Mouse (Mus musculus): ENCODE measurements around the gene 4930402H24Rik. TPM values are rescaled to one million over a fixed set of nuclear protein-coding genes. Genes with fewer than 3 reads are reported as not detected.
A peak's percentile ranks its signal among the peaks of the same experiment; 100 is the strongest.

4930402H24Rik gene
- polyA plus RNA-seq, 1 experiment from 2014 or later: 13.3 TPM

DNA sequence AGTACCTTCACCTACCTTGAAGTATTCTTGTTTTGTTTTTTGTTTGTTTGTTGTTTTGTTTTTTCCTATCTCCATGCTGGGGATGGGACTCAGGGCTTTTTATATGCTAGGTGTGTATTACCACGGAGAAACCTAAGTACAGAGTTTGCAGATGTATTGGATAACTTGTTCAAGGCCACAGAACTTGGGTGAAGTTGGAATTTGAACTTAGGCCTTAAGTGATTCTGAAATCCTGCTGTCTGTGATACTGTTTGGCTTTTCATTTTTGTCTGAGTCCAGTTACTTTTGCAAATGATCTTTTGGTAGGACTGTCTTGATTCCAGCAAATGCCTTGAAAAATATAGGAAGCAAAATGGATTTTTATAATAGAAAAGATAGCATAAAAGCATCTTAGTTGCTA lies 5.5 kb upstream of the 4930402H24Rik start:
- Histone ChIP-seq H3K9ac (no peak overlapping the region), H3K4me2 (no peak overlapping the region), H3K9me3 (replicated peaks) (no peaks in the 10 kb centered on the region), H3K4me1 (peaks cover 38% of the 10 kb centered on the region), H3K36me3 (no peaks in the 10 kb centered on the region), H3K4me3 (no peak overlapping the region), H3K27ac (no peak overlapping the region), H3K27me3 (replicated peaks) (no peaks in the 10 kb centered on the region)
- ATAC-seq: no peak
- WGBS (ENCODE audit: insufficient replicate concordance): 53% methylated on average over 1 of the region's 1 CpGs

DNA sequence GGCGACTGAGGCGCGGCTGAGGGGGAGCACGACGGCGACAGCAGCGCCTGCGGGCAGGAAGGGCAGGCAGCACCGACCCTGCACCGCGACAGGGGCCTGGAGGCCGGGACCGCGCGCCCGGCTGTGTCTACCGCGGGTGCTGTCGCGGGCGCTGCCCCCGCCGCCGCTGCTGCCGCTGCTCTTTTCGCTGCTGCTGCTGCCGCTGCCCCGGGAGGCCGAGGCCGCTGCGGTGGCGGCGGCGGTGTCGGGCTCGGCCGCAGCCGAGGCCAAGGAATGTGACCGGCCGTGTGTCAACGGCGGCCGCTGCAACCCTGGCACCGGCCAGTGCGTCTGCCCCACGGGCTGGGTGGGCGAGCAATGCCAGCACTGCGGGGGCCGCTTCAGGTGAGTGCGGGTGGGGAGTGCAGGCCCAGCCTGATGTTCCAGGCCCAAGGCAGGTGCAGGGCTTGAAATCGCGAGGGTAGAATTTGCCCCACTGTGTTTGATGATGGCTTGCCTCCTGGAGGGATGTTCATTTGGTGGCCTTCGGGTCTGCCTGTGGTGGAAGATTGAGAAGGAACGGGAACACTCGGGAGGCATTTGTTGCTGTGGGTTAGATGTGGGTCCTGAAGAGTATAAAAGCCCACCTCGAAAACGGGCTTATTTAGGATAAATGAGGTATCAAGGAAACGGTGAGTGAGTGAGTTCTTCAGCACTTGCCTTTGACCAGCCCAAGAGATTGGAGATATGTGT lies 544 bp upstream of the 4930402H24Rik start:
- peak; percentile 60 for ATAC-seq
- Histone ChIP-seq H3K4me3 (peak overlapping the region; percentile 99), H3K9ac (peak overlapping the region; percentile 96), H3K4me2 (peak overlapping the region; percentile 98), H3K4me1 (peaks cover 42% of the 10 kb centered on the region), H3K27me3 (replicated peaks) (no peaks in the 10 kb centered on the region), H3K27ac (peak overlapping the region; percentile 85), H3K9me3 (replicated peaks) (no peaks in the 10 kb centered on the region), H3K36me3 (0 out of 2 replicates have a peak, but pooled peaks cover 3% of the 10 kb centered on the region)
- WGBS (ENCODE audit: insufficient replicate concordance): under 1% methylated on average over 57 of the region's 58 CpGs

DNA sequence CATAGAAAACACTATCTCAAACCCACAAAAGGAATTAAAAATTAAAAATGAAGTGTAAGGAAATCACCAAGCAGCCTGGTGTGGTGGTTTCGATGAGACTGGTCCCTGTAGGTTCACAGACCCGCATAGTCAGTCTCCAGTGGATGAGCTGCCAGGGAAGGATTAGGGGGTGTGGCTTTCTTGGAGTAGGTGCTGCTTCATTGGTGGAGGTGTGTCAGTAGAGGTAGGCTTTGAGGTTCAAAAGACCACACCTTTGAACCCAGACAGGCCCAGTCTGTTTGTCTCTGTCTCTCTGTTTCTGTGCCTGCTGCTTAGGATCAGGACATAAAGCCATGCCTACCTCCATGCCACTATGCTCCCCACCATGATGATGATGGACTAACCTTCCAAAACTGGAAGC lies 7.4 kb downstream of the 4930402H24Rik start:
- peak; percentile 40; the same call in 1 of the 2 replicates for ATAC-seq
- Histone ChIP-seq H3K27me3 (replicated peaks) (no peaks in the 10 kb centered on the region), H3K9ac (no peak overlapping the region), H3K27ac (0 out of 2 replicates have a peak overlapping the region, but pooled peaks have one; percentile 50), H3K4me3 (no peak overlapping the region), H3K4me1 (no peaks in the 10 kb centered on the region), H3K36me3 (no peaks in the 10 kb centered on the region), H3K9me3 (replicated peaks) (no peaks in the 10 kb centered on the region), H3K4me2 (no peak overlapping the region)
- 80% methylated on average over 2 of the region's 2 CpGs for WGBS (ENCODE audit: insufficient replicate concordance)

DNA sequence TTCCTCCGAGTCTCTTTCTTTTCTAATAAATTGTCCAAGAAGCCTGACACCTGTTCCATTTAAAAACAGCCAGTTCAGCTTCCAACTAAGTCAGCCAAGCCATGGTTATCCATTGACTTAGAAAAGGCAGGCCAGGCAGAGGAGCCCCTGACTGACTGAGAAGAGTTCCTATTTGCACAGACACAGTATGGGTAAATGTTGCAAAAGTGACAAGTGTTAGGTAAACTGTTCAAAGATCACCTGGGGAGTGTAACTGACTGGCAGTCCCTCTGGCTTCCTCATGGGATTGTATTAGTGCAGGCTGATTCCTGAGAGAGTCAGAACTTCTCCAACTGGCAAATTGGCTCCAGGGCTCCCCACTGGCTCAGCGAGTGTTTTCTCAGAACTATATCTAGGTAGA lies 8.3 kb downstream of the 4930402H24Rik start:
- Histone ChIP-seq H3K27ac (peak overlapping the region; percentile 63; the same call in 1 of the 2 replicates), H3K4me1 (no peaks in the 10 kb centered on the region), H3K36me3 (no peaks in the 10 kb centered on the region), H3K4me3 (no peak overlapping the region), H3K4me2 (0 out of 2 replicates have a peak overlapping the region, but pooled peaks have one; percentile 13), H3K9me3 (replicated peaks) (no peaks in the 10 kb centered on the region), H3K27me3 (replicated peaks) (no peaks in the 10 kb centered on the region), H3K9ac (no peak overlapping the region)
- peak; percentile 77 for ATAC-seq
- 65% methylated on average over 2 of the region's 2 CpGs for WGBS (ENCODE audit: insufficient replicate concordance)

DNA sequence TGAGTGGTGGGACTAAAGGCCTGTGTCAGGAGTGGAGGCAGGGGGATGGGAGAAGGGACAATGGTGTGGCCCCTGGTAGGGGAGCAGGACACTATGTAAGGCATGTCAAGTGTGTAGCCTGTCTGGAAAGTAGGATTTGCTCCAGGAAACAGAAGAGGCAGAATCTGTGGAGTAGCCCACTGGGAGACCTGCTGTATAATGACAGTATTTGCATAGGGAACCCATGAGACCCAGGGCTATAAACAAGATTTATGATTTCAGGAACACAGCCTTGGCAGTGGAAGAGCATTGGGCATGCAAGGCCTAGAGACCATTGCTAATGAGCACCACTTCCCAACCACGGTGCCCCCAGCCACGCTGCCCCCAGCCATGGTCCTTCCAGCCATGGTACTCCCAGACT lies 9.3 kb downstream of the 4930402H24Rik start:
- Histone ChIP-seq H3K9ac (no peak overlapping the region), H3K4me2 (no peak overlapping the region), H3K4me3 (no peak overlapping the region), H3K4me1 (no peaks in the 10 kb centered on the region), H3K27me3 (replicated peaks) (no peaks in the 10 kb centered on the region), H3K27ac (peak overlapping the region; percentile 63; the same call in 1 of the 2 replicates), H3K9me3 (replicated peaks) (no peaks in the 10 kb centered on the region), H3K36me3 (no peaks in the 10 kb centered on the region)
- no peak for ATAC-seq
- WGBS (ENCODE audit: insufficient replicate concordance): 70% methylated on average over 2 of the region's 2 CpGs

DNA sequence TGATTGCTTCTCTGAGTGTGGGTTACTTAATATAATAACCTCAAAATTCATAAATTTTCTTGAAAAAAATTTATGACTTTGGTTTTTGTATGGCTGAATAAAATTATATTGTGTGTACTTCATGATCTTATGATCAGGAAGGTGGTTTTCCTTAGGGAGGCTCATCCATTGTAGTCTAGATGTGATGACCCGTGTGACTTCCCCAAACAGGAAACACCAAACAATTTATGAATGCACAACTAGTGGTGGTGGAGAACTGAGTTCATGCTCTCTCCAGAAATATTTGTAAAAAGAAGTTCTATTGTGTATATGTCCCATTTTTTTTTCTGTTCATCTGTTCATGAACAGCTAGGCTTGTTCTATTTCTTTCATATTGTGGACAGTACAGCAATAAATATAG lies 18.8 kb downstream of the 4930402H24Rik start:
- Histone ChIP-seq H3K9ac (no peak overlapping the region), H3K4me2 (no peak overlapping the region), H3K27me3 (replicated peaks) (no peaks in the 10 kb centered on the region), H3K4me3 (no peak overlapping the region), H3K27ac (no peak overlapping the region), H3K4me1 (no peaks in the 10 kb centered on the region), H3K36me3 (peaks cover 4% of the 10 kb centered on the region; the same call in 1 of the 2 replicates), H3K9me3 (replicated peaks) (no peaks in the 10 kb centered on the region)
- ATAC-seq: no peak
- 58% methylated on average over 1 of the region's 1 CpGs for WGBS (ENCODE audit: insufficient replicate concordance)

DNA sequence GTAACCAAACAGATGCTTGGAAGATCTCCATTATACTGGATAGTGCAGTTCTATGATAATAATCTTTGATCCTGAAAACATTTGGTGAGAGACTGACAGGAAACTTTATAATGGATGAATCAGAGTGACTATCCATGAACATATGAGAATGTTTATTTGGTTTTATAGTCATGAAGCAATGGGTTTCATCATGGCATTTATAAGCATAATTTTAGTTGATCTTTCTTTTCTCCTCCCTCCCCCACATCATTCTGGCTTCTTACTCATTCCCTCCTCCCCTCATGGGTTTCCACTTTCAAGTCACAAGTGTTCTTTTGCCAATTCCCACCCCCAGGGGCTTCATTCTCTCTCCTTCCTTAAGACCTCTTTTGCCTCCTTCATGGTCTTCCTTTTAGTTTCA lies 19.2 kb downstream of the 4930402H24Rik start:
- H3K27me3 ChIP-seq (replicated peaks): no peaks in the 10 kb centered on the region
- no peak overlapping the region for H3K27ac ChIP-seq
- no peak for ATAC-seq
- H3K4me2 ChIP-seq: no peak overlapping the region
- no peaks in the 10 kb centered on the region for H3K9me3 ChIP-seq (replicated peaks)
- H3K4me1 ChIP-seq: no peaks in the 10 kb centered on the region
- no peak overlapping the region for H3K4me3 ChIP-seq
- no peak overlapping the region for H3K9ac ChIP-seq
- peaks cover 4% of the 10 kb centered on the region; the same call in 1 of the 2 replicates for H3K36me3 ChIP-seq

DNA sequence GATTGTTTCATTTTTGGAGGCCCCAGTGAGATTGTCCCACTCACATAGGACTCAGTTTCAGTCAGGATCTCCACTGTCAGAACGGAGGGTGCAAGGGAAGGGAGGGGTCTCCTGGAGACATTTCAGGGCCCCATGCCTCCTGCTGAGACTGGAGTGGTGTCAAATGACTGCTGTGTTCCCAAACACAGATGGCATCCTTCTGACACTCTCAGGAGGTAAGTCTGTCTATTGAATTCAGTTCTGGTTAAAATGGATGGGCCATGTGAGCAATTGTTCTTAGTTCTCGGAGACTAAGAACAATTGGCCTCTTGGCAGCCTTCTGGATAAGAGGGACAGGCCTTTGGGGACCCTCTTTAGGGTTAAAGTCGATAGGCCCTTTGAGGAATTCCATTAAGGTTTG lies 28.8 kb downstream of the 4930402H24Rik start:
- WGBS (ENCODE audit: insufficient replicate concordance): 51% methylated on average over 3 of the region's 3 CpGs
- no peaks in the 10 kb centered on the region for H3K9me3 ChIP-seq (replicated peaks)
- no peaks in the 10 kb centered on the region for H3K4me1 ChIP-seq
- H3K4me2 ChIP-seq: no peak overlapping the region
- no peak overlapping the region for H3K27ac ChIP-seq
- H3K27me3 ChIP-seq (replicated peaks): no peaks in the 10 kb centered on the region
- H3K4me3 ChIP-seq: no peak overlapping the region
- no peak overlapping the region for H3K9ac ChIP-seq
- H3K36me3 ChIP-seq: no peaks in the 10 kb centered on the region
- ATAC-seq: no peak

DNA sequence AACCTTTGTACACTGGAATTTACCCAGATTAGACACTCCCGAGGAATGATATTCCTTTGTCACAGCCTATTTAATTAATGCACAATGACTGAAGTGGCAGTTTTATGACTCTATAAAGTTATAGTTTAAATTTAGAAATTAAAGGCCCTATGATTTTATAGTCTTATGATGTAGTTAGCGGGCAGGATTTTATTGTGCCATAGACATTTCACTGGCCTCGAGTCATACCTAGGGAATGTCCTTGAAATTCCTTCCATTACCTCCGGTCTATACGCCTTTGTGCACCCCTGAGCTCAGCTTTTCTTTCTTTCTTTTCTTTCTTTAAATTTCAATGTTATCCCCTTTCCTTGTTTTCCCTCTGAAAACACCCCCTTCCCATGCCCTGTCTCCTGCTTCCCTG lies 35.3 kb downstream of the 4930402H24Rik start:
- Histone ChIP-seq H3K4me2 (no peak overlapping the region), H3K27me3 (replicated peaks) (no peaks in the 10 kb centered on the region), H3K9me3 (replicated peaks) (no peaks in the 10 kb centered on the region), H3K27ac (no peak overlapping the region), H3K4me1 (no peaks in the 10 kb centered on the region), H3K4me3 (no peak overlapping the region), H3K9ac (no peak overlapping the region), H3K36me3 (no peaks in the 10 kb centered on the region)
- ATAC-seq: no peak
- WGBS (ENCODE audit: insufficient replicate concordance): 76% methylated on average over 5 of the region's 5 CpGs

DNA sequence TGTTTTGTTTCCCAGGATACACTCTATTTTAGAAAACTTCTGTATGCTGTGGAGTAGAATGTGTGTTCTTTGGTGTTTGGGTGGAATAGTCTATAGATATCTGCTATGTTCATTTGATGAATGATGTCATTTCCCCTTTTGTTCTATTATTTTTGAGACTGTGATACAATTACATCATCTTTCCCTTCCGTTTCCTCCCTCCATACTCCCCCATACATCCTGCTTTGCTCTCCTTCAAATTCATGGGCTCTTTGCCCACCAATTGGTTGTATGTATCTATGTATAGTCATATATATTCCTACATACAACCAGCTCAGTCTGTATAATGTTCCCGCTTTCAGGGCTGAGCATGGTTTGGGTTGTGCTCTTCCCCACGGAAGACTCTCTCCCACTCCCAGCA lies 44.1 kb downstream of the 4930402H24Rik start:
- H3K27me3 ChIP-seq (replicated peaks): no peaks in the 10 kb centered on the region

DNA sequence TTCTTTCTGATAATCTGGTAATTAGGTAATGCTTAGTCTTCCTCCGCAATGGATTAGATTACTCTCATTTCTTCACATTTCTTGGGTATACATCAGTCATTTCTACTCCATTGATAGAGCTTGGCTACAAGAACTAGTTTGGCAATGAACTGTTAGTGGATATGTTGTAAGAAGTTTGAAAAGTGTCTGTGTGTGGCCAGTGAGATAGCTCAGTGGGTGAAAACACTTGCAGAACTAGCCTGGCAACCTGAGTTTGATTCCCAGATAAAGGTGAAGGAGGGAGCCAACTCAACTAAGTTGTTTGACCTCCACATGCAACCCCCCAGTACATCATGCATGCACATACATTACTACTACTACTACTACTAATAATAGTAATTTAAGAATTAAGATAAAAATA lies 53.2 kb downstream of the 4930402H24Rik start:
- no peaks in the 10 kb centered on the region for H3K27me3 ChIP-seq (replicated peaks)
- H3K27ac ChIP-seq: no peak overlapping the region
- no peak for ATAC-seq
- H3K4me3 ChIP-seq: no peak overlapping the region
- 90% methylated on average over 1 of the region's 1 CpGs for WGBS (ENCODE audit: insufficient replicate concordance)
- no peak overlapping the region for H3K4me2 ChIP-seq
- H3K4me1 ChIP-seq: no peaks in the 10 kb centered on the region
- H3K9ac ChIP-seq: no peak overlapping the region
- no peaks in the 10 kb centered on the region for H3K9me3 ChIP-seq (replicated peaks)
- no peaks in the 10 kb centered on the region for H3K36me3 ChIP-seq

More for the DNA sequence above, 44.1 kb downstream of the 4930402H24Rik start:
- Histone ChIP-seq H3K9ac (no peak overlapping the region), H3K36me3 (no peaks in the 10 kb centered on the region), H3K4me3 (no peak overlapping the region), H3K27ac (no peak overlapping the region), H3K9me3 (replicated peaks) (no peaks in the 10 kb centered on the region), H3K4me2 (no peak overlapping the region), H3K4me1 (no peaks in the 10 kb centered on the region)
- 68% methylated on average over 3 of the region's 3 CpGs for WGBS (ENCODE audit: insufficient replicate concordance)
- no peak for ATAC-seq

DNA sequence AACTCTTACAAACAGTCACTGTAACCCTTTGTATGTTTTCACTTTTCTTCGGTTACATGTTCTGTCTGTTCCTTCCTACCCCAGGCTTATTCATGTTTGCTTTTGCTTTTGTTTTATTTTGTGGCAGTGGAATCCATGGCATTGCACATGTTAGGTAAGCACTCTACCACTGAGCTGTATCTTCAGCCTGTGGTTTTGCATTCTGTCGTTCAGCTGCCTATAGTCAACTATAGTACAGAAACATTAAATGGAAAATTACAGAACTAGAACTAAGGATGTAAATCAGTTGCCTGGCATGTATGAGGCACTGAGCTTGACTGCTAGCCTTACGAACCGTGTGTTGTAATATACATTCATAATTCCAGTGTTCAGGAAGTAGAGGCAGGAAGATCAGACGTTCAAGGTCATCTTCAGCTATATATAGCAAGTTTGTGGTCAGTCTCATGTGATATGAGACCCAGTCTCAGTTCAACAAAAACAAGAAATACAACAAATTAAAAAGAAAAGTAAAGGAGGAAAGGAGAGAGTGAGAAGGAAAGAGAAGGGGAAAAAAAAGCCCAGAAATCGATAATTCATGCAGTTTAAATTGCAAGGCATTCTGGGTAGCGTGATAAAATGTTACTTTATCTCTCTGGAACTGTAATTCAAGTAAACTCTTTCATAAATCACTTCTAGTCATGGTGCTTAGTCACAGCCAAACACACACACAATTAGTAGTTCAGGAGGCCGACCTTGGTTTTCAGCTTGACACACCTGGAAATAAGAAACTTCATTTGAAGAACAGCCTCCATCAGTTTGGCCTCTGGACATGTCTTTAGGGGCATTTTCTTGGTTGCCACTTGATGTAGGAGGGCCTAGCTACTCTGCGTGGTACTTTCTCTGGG lies 54.6 kb downstream of the 4930402H24Rik start:
- ATAC-seq: no peak
- no peak overlapping the region for H3K4me2 ChIP-seq
- 49% methylated on average over 9 of the region's 9 CpGs for WGBS (ENCODE audit: insufficient replicate concordance)
- no peak overlapping the region for H3K9ac ChIP-seq
- H3K9me3 ChIP-seq (replicated peaks): no peaks in the 10 kb centered on the region
- H3K27me3 ChIP-seq (replicated peaks): no peaks in the 10 kb centered on the region
- H3K27ac ChIP-seq: no peak overlapping the region
- no peaks in the 10 kb centered on the region for H3K36me3 ChIP-seq
- no peak overlapping the region for H3K4me3 ChIP-seq
- no peaks in the 10 kb centered on the region for H3K4me1 ChIP-seq
